Mouse (Mus musculus): ENCODE results near the gene Kcnb1.

DNA sequence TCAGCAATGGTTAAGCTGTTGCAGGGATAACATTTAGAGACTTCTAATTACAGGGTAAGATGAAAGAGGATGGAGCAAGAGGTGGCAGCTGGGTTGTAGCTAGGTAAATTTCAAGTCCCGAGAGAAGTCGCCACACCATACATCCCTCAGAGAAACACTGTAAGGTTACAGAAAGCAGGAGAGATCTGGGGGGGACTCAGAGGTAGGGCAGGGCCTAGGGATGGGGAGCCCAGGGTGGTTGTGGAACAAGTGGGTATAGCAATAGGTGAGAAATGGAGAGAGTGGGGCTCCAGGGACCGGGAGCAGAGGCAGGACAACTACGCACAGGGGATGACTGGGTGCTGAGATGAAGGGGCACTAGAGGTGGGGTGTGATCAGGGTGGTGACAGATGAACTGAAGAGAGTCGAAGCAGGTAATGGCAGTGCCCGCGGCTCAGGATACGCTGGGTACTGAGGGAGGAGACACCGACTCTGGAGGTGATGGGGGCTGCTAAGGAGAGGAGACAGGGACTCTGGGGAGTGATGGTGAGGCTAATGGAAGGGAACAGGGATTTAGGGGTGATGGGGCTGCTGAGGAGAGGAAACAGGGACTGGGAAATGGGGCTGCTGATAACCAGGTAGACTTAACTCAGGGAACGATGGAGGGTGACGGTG lies 128.4 kb downstream of the Kcnb1 start:
- TF ChIP-seq CTCF (IDR thresholded peaks at IDR 0.05; ENCODE audit: borderline replicate concordance, control insufficient read depth, extremely low read depth, insufficient read depth, low read length, poor library complexity), result no peak
- no peak for TF ChIP-seq POLR2A (IDR thresholded peaks at IDR 0.05; ENCODE audit: control insufficient read depth, extremely low read depth, insufficient read depth, low read length, poor library complexity)
